Mouse (Mus musculus): ENCODE data around the gene Dlgap1. TPM values are rescaled to one million over a fixed set of nuclear protein-coding genes. Genes with fewer than 3 reads are reported as not detected.

Dlgap1 gene
- total RNA-seq, 2 experiments from 2014 or later, result not detected

DNA sequence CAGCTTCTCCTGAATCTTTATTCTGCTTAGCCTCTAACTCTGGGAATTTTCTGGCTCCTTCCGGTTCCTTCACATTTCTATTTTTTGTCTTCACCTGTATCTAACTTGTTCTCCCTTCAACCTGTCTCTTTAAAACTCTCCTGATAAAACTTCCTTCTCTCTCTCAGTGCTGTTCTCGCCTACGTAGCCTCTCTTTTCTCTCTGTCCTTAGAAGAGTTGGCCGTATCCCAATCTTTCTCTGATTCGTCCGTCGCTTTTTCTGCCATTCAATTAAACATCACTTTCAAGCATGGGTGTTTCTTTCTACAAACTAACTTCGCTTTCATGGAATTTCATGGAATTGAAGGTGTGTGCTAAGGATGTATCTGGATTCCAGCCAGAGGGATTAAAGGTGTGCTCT is 721.7 kb downstream of the Dlgap1 start:
- ATAC-seq (replicated peaks; ENCODE audit: poor library complexity, severe bottlenecking), result no peak

DNA sequence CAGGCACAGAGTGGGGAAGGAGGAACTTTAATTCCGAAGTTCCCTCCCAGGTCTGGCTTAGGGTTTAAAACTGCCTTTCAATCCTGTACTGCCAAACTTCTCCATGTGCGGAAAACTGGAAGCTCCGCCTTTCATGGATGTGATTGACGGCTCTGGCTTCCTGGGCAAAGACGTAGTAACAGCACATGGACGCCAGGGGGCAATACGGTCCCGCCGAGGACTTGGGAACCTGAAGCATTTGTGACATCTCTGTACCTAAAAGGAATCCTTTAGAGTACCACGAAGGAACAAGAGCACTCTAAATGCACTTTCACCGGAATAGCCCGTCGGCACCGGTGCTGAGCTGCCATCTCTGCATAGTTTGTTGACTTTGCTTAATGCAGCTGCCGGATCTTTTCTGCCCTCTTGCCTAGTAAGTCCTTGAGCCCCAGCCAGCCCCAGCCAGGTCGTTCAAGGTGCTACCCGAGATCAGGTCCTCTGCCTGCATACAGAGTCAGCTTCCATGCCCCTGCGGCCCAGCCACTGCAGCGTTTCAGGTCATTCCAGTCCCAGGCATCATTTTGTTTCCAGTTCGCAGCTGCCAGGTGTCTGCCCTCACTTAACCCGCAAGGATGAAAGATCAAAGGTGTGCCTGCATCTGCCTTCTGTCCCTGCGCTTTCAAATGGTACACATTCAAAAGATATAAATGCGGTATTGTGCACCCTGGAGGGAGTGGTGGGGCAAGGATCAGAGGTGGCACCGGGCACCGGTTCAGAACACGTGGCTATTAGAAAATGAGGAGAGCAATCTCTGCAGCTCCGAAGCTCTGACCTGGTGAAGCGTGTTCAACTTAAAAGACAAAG is 738.3 kb downstream of the Dlgap1 start:
- peak; percentile 96 for ATAC-seq (replicated peaks; ENCODE audit: poor library complexity, severe bottlenecking)

DNA sequence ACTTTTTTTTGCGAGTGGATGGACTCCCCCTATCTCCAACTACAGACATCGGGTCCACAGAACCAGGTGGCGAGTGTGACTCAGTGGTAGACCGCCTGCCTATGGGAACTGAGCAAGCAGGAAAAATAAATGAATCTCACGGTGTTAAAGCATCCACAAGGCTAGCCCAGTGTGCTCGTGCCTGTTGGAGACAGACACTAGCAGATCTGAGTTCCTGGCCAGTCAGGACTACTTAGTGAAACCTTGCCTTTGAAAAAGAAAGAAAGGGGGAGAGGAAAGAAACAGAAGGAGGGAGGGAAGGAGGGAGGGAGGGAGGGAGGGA is 738.9 kb downstream of the Dlgap1 start:
- no peak for ATAC-seq (replicated peaks; ENCODE audit: poor library complexity, severe bottlenecking)

DNA sequence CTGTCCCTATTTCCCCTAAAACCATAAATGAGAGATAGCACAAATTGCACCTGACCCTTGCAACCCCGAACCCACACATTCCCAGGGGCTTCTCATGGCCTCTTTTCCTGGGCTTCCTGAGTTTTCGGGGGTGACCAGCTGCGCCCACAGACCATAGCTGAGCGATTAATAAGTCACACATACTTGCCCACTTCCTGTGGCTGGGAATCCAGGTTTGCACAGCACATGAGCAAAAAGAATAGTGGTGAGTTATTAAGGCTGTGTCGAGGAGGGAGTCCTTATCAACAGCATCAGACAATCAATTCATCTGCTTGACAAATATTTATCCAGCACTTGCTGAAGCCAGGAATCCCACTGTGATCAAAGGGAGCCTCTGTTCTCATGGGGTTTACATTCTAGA is 740.7 kb downstream of the Dlgap1 start:
- no peak for ATAC-seq (replicated peaks; ENCODE audit: poor library complexity, severe bottlenecking)

DNA sequence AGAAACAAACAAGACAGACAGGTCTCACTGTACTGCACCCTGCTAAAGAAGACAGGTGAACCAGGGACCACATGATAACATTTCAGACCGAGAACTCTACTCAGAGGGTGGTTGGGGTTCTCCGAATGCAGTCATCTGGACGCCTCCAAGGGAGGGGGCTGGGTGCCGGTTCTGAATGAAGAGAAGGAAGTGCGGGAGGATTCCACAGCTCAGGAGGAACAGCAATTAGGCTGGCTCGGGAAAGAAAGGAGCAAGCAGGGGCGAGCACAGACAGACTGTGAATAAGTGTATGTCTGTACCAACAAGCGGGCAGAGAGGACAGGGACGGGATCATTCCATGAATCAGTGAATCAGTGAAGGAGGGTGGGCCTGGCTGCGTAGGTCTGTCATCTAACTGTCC is 744.6 kb downstream of the Dlgap1 start:
- no peak for ATAC-seq (replicated peaks; ENCODE audit: poor library complexity, severe bottlenecking)

DNA sequence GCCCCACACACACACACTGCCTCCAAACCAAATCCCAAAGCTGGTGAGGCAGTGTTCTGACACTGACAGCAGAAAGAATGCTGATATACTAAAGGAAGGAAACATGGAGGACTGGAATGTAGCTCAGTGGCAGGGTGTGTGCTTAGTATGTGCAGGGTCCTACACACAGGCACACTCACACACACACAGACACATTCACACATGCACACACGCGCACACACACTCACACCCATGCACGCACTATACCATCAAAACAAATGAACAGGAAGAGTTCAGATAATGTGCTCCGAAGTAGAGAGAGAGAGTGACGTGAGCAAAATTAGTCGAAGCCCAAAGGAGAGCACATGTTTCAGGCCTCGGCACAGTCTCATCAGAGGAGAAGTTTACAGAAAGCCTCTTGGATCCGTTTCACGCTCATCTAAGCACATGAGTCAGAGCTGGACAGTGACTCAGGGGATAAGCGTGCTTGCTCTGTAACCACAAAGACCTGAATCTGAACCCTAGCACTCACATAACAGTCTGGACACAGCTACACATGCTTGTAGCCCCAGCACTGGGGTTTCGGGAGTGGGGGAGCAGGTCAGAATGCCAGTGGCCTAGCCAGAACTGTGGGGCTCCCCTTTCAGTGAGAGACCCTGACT is 750.9 kb downstream of the Dlgap1 start:
- ATAC-seq (replicated peaks; ENCODE audit: poor library complexity, severe bottlenecking), result no peak

DNA sequence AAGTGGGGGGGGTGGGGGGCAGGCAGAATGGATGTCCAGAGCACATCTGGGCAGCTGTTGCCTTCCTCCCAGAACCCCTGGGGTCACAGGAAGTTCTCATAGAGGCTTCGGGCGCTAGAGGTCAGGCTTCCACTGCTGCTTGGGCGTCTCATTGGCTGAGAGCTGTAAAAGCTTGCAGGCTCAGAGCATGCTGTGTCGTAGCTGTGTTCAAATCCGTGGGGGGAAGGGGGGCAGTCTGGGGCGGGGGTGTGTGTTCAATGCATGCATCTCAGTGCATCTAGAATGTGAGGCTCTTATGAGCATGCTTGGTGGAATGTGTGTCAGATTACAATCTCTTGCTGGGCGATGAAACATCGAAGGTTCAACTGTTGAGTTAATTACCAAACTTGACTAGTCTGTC is 751.9 kb downstream of the Dlgap1 start:
- no peak for ATAC-seq (replicated peaks; ENCODE audit: poor library complexity, severe bottlenecking)

DNA sequence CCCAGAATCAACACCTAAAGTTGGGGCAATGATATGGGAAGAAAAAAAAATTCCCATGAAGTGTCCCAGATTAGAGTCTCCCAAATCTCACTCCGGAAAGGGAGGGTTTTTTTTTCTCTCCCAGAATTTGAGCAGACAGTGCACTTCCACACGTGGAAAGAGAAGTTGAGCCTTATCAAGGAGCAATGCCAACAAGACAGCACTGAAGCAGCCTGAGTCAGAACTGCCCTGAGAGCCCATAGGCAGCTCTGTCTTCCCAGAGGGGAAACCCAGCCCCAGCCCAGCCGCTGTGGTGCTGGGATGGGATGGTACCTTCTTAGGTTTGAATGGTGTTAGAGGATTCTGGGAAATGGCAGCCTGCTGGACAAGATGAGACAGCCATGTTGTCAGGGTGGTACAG is 753.3 kb downstream of the Dlgap1 start:
- no peak for ATAC-seq (replicated peaks; ENCODE audit: poor library complexity, severe bottlenecking)

DNA sequence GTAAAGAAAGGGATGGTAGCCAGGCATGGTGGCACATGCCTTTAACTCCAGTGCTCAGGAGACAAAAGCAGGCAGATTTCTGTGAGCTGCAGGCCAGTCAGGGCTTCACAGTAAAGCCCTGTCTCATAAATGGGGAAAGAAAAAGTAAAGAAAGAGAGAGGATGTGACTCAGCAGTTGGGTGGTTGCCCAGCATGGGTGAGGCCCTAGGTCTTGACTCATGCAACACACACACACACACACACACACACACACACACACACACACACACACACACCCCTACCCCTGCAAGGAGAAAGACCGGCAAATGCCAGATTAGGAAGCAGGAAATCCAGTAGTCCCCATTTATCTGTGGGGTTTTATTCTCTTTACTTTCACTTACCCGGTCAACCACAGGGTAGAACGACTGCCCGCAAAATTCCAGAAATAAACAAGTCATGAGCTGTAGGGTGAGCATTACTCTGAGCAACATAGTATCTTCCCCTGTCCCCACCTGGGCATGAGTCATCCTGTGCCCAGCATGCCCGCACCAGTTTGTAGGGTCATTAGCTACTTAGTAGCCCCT is 759.9 kb downstream of the Dlgap1 start:
- peak; percentile 89 for ATAC-seq (replicated peaks; ENCODE audit: poor library complexity, severe bottlenecking)

DNA sequence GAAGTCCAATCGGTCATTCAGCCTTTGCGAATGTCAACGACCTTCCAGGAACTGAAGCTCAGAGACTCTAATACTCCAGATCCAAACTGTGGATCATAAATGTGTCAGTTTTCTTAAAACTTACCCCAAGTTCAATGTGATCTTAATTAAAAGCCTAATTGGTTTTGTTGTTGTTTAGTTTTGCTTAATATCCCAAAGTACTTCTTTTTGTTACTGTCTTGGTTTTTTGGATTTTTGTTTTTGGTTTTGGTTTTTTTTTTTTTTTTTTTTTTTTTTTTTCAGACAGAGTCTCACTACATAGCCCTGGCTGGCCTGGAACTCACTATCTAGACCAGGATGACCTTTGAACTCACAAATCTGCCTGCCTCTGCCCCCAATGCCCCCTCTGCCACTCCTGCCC is 765.9 kb downstream of the Dlgap1 start:
- no peak for ATAC-seq (replicated peaks; ENCODE audit: poor library complexity, severe bottlenecking)

DNA sequence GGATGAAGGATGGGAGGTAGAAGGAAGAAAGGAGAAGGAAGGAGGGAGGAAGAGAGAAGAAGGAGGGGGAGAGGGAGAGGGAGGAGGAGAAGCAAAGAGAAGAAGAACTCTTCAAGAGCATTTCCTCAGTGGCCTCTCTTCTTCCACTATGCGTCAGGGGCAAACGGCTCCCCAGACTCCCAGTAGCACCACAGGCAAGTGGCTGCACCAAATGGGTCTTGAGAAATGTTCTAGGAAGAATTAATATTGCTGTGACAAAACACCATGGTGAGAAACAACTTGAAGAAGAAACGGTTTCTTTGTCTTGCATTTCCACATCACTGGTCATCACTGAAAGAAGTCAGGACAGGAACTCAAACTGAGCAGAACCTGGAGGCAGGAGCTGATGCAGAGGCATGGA is 766.5 kb downstream of the Dlgap1 start:
- no peak for ATAC-seq (replicated peaks; ENCODE audit: poor library complexity, severe bottlenecking)

DNA sequence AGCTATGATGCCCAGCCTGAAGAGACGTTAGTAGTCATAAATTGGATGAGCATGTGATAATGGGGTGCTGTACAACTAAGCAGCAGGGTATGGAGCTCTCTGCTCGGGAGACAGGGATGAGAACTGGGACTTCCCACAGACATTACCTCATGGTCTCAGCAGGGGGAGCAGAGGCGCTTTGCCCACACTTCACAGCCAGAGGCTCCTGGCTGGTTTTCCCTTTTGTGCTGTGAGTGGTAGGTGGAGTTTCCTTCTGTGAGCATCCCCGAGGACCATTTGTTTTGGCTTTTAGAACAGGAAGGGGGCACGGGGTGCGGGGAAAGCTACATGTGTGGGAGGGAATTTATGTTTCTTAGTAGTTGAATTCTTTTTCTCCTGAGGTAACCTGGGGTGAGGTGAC is 768.6 kb downstream of the Dlgap1 start:
- ATAC-seq (replicated peaks; ENCODE audit: poor library complexity, severe bottlenecking), result peak; percentile 45

DNA sequence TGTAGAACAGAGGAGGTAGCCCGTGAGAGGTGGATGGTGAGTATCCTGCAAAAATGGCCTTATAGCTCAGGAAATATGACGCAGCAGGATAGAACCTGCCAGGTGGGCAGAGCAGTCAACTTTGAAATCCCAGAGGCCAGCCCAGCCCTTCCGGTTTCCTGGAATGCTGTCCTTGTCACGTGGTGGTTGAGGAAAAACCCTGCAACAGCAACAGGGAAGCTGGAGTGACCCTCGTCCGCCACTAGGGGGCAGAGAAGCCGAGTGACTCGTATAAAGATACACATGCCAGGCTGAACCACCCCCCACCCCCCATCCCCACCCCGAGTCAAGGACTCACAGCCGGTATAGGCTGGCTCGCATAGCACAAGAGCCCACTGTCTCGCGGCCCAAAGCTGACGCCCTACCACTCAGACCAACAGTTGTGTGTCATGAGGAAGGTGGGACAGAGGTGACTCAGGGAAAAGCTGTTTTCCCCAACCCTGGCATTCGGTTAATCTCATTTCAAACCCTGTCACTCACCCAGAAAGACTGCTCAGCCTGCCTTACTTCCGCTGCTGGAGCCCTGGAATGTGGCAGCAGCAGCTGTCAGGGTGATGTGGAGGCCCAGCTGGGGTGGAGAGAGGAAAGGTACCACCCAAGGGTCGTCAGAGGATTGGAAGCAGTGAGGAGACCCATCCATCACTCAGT is 769.4 kb downstream of the Dlgap1 start:
- peak; percentile 83 for ATAC-seq (replicated peaks; ENCODE audit: poor library complexity, severe bottlenecking)

DNA sequence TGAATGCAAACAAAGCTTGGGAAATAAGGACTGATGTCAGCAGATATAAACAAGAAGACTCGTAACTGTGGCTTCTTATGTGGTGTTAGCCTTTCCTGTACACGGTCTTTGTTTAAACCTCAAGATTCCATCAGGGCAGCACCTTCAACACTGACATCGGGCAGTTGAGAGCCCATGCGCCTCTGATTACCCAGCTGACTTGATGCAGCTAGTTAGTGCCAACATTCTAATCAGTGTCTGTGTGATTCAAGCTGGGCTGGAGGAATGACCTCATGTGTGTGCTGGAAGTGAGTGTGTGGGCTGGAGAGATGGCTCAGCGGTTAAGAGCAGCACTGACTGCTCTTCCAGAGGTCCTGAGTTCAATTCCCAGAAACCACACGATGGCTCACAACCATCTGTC is 770.5 kb downstream of the Dlgap1 start:
- no peak for ATAC-seq (replicated peaks; ENCODE audit: poor library complexity, severe bottlenecking)

DNA sequence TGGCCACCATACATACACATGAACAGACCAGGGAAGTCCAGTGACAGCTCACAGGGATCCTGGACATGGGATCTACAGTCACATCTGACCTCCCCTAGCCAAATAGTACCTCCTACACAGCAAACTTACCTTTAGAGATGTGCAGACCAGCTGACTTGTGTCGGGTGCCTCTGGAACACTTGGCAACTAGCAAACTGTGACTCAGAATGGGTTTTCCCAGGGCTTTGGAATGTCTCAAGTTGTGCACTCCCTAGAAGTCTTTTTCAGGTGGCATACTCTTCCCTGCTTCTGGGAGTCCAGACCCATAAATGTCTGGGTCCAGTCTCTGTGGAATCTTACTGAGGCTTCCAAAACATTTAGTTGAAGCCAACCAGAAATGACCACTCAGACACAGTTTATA is 772.8 kb downstream of the Dlgap1 start:
- ATAC-seq (replicated peaks; ENCODE audit: poor library complexity, severe bottlenecking), result no peak

DNA sequence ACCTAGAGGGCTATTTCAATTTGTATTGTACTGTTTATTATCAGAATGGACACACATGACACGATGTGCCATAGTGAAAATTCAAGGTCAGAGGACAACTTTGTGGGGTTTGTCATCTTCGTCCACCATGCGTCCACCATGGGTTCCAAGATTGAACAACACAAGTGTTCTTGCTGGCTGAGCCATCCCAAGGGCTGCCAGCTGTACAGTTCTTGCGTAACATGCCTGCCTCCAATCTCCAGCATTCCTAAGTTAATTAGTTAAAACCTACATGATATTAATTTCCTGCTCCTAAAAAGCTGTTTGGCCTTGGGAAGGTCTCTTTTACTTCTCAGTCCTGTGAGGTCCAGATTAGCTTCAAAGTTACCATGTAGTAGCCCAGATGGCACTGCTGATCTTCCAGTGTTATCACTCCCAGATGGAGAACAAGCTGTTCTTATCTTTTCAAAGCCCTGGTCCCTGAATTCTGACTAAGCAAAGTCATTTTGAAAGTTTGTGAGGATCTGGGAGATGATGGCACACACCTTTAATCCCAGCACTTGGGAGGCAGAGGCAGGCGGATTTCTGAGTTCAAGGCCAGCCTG is 775.8 kb downstream of the Dlgap1 start:
- no peak for ATAC-seq (replicated peaks; ENCODE audit: poor library complexity, severe bottlenecking)

DNA sequence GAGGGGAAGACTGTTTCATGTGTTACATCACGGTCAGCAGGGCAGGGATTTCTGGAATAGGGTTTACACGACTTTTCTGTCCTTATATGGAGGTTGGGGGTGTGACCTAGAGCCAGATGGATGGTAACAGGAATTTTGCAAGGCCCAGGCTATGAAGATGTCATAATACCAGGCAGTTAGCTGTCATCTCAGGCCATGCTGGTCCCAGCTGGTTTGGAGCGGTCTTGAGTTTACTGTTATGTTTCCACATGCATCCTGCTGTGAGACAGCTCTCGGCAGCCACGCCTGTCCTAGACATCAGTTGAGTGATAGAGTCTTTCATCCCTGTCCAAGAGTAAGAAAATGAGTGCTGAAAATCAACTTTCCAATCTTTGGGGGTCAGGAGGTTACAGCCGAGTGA is 776.5 kb downstream of the Dlgap1 start:
- peak; percentile 81 for ATAC-seq (replicated peaks; ENCODE audit: poor library complexity, severe bottlenecking)

DNA sequence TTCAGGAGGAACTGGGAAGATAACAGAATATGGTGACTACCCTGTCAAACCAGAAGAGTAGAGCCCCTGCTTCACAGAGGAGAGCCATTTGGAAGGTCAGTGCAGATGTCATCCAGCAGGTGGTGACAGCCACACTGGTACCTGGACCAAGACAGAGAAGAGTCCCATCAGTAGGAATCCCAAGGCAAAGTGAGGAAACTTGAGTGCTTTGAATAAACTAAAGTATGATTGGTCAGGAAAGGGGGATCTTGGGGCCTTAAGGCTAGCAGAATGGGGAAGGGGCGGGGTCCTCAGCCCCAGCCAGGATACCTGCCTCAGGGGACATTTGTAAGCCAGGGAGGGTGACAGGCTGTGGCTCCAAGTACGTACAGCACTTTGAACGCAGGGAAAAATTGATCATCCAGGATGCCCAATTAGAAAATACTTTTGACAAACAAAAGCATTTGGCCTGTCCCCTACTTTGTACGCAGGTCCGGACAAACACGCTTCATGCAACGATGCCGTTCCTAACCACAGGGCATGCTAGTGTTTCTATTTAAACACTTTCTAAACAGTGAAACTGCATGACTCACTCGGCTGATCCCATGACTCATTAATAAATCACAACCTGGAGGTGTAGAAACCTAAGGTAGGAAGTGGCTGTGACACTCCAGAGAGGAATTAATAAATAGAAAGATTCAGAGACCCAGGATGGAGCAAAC is 777.7 kb downstream of the Dlgap1 start:
- peak; percentile 38 for ATAC-seq (replicated peaks; ENCODE audit: poor library complexity, severe bottlenecking)

DNA sequence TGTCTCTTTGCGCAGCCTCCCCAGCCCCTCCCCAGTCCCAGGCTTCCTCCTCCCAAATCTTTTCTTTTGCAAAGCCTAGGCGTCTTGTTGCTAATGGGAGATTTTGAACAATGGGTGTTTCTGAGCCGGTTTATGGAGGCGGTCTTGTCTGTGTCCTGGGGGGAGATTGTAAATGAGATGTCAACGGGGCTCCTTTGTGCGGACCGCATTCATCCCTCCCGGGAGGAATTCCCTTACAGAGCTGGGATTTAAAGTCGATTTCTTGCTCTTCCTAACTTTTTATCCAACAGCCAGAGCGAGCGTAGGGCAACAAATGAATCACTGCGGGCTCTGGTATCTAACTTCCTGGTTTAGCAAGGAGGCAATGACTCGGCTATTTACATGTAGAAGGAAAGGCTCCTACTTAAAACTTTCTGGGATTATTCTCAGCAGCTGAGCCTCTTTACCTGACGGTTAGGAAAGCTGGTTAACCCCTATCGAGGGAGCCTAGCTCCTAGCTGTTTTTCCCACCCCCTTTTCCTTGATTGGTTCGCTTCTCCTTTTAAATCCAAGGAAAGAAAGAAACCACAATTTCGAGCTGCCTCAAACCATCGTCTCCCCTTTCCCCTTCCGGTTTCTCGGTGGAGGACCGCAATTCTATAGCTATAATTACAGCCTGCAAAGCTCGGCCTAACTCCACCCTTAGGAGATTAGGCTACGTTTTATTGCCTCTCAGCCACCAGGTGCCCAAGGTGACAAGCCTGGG is 779.0 kb downstream of the Dlgap1 start:
- ATAC-seq (replicated peaks; ENCODE audit: poor library complexity, severe bottlenecking), result peak; percentile 33; the same call in 1 of the 2 replicates

DNA sequence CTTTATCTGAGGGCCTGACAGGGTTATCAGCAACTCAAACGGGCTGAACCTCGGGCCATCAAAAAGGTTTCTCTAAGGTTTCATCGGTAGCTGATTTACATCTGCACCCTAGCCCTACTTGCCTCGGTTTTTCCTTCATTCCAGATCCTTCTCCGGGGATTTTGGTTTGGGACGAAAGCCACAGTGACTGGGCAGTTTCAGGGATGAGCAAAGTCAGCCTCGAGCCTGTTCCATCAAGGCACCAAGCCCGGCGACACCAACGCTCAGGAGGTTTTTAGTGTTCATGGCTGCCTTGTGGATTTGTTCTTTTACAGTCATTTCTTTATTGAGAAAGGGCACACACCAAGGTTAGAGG is 779.6 kb downstream of the Dlgap1 start:
- ATAC-seq (replicated peaks; ENCODE audit: poor library complexity, severe bottlenecking), result no peak

Measured in granulocyte monocyte progenitor cell, adult 5-6 weeks (primary cell).